Mouse (Mus musculus) ES-E14 (cell line): ENCODE measurements around the gene Sc5d. TPM values are rescaled to one million over a fixed set of nuclear protein-coding genes. Genes with fewer than 3 reads are reported as not detected.

ENCODE experiments used
- DNase-seq: peaks from one replicate; pipeline ENCODE4 v3.0.0-alpha.2; 2013; ENCODE audit warnings: low read depth, low spot score
- H3K27ac ChIP-seq: 2 replicates; pipeline ENCODE4 v1.5.1; 2012; ENCODE audit warnings: low read depth, mild to moderate bottlenecking, low read length, moderate library complexity, mixed read lengths; ENCODE audit not compliant: poor library complexity, insufficient read depth, severe bottlenecking
- H3K36me3 ChIP-seq: 2 replicates; pipeline ENCODE4 v1.6.1; 2012; ENCODE audit warnings: mild to moderate bottlenecking, low read length, moderate library complexity, mixed read lengths; ENCODE audit not compliant: control insufficient read depth, poor library complexity, insufficient read depth, severe bottlenecking
- H3K4me1 ChIP-seq, 2 experiments: fragments of 150-350 bp in 1 of 2; sonication (generic) in 1 of 2; 2 replicates each; pipeline ENCODE4 v1.6.1; 2012; ENCODE audit warnings: low read length in 2 of 2, mild to moderate bottlenecking in 1 of 2, mixed read lengths in 1 of 2; ENCODE audit not compliant: control insufficient read depth in 2 of 2, insufficient read depth in 2 of 2, poor library complexity in 1 of 2
- H3K4me3 ChIP-seq, 2 experiments: fragments of 150-350 bp in 1 of 2; sonication (generic) in 1 of 2; 2 replicates each; pipeline ENCODE4 v1.5.1; 2012; ENCODE audit warnings: low read length in 2 of 2, low read depth in 1 of 2, mild to moderate bottlenecking in 1 of 2, mixed read lengths in 1 of 2; ENCODE audit not compliant: insufficient read depth in 1 of 2, poor library complexity in 1 of 2, severe bottlenecking in 1 of 2
- H3K9ac ChIP-seq: 2 replicates; pipeline ENCODE4 v1.6.1; 2012; ENCODE audit warnings: low read depth, mild to moderate bottlenecking, low read length, mixed read lengths; ENCODE audit not compliant: poor library complexity, insufficient read depth, severe bottlenecking
- H3K9me3 ChIP-seq: fragments of 150-350 bp; sonication (generic); 2 replicates; pipeline ENCODE4 v1.6.1; 2012; ENCODE audit warnings: low read depth, mild to moderate bottlenecking, low read length; ENCODE audit not compliant: control insufficient read depth, insufficient read depth
- CHD2 ChIP-seq: IDR thresholded peaks from 2 replicates; pipeline ENCODE4 v1.6.1; 2014; ENCODE audit warnings: mild to moderate bottlenecking, low read depth, low read length, inconsistent platforms
- HCFC1 ChIP-seq: IDR thresholded peaks from 2 replicates; pipeline ENCODE4 v1.6.1; 2012; ENCODE audit warnings: low read length, inconsistent platforms, borderline replicate concordance; ENCODE audit not compliant: insufficient read depth
- MAFK ChIP-seq: IDR thresholded peaks from 2 replicates; pipeline ENCODE4 v1.6.1; 2014; ENCODE audit warnings: mild to moderate bottlenecking, low read depth, low read length, inconsistent platforms; ENCODE audit not compliant: insufficient read depth
- ZC3H11A ChIP-seq: IDR thresholded peaks from 2 replicates; pipeline ENCODE4 v1.6.1; 2012; ENCODE audit warnings: low read depth, mild to moderate bottlenecking, inconsistent platforms, low read length, borderline replicate concordance
- ZNF384 ChIP-seq: IDR thresholded peaks from 2 replicates; pipeline ENCODE4 v1.6.1; 2012; ENCODE audit warnings: low read depth, low read length, inconsistent platforms
- in situ Hi-C, 2 experiments: fragments of 600-800 bp; cut with MboI; formaldehyde crosslinking; loops; one replicate each; pipeline ENCODE4 v1.15.1; 2025; ENCODE audit warnings: low sequenced_read_pairs in 2 of 2, inconsistent platforms in 1 of 2; ENCODE audit not compliant: unreplicated experiment in 2 of 2
- total RNA-seq: library from RNA; depleted of rRNA; stranded (reverse); fragments of 300-350 nt; gene quantifications from 2 replicates; pipeline ENCODE4 v1.2.3, GENCODE M21; 2012; rRNA removed

The Sc5d gene
- total RNA-seq, 1 experiment = 33.8 TPM

DNA sequence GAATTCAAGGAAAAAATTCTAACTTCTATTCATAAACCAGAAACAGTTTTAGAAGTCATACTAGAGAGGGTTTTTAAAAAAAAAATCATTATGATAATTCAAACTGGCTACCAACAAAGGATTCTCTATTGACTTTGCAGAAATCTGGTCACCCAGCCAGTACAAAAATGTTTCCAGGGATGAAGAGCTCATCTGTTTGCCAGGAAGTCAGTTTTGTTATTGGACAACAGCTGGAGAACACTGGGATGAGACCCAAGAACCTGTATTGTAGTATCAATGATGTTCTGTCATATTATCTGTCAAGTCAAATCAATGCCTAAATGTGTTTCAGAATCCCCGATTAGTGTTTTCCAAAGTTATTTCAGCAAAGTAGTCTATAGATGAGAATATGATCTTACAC is 50.9 kb downstream of the Sc5d start:
- Histone ChIP-seq H3K9ac (no peak overlapping the region), H3K9me3 (no peaks in the 10 kb centered on the region), H3K36me3 (no peaks in the 10 kb centered on the region), H3K4me1 (peaks cover 0 to 3% of the 10 kb centered on the region in 2 experiments; a peak in 1 of 4 replicates), H3K27ac (no peak overlapping the region), H3K4me3 (no peak overlapping the region)
- no peak for DNase-seq
- TF ChIP-seq ZC3H11A (no peak), CHD2 (no peak), ZNF384 (no peak), HCFC1 (no peak), MAFK (no peak)
- in situ Hi-C loops = no loop called here

DNA sequence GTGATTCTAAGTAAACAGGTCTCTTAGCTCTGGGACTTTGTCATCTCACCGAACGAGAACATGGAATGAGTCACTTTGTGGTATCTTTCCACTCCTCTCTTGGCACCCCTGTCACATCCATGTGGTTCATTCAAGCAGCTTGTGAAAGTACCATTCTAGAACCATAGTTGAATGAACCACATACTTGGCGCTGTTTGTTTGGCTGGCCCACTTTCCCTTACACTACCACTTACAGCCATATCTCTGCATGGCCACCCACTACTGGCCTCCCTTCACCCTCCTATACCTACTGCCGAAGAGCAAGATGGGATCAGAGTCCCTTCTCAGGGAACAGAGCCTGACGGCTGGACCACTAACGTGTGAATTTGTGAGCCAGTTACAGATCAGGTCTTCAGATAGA is 54.4 kb downstream of the Sc5d start:
- TF ChIP-seq HCFC1 (no peak), MAFK (no peak), CHD2 (no peak), ZNF384 (no peak), ZC3H11A (no peak)
- no peak overlapping the region for H3K9ac ChIP-seq
- H3K36me3 ChIP-seq = no peaks in the 10 kb centered on the region
- no peak overlapping the region for H3K27ac ChIP-seq
- H3K9me3 ChIP-seq = no peaks in the 10 kb centered on the region
- no peak for DNase-seq
- no peak overlapping the region for H3K4me3 ChIP-seq
- in situ Hi-C loops = no loop called here
- no peaks in the 10 kb centered on the region for H3K4me1 ChIP-seq

DNA sequence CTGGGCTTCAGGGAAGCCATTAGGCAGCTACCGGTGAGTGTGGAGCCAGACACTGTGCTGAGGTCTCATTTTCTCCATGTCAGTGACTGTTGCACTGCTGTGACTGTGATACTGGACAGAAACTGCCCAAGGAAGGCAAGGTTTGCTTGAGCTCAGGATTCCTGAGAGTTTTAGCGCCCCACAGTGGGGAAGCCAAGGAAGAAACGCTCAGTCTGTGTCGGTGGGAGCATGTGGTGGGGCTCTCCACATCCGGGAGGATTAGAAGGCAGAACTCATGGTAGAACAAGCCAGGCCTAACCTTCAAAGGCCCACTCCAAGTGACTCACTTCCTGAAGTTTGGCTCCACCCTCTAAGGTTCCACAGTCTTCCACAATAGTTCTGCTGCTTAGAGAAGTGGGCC is 55.6 kb downstream of the Sc5d start:
- Histone ChIP-seq H3K4me3 (no peak overlapping the region), H3K9ac (no peak overlapping the region), H3K9me3 (no peaks in the 10 kb centered on the region), H3K4me1 (no peaks in the 10 kb centered on the region), H3K27ac (no peak overlapping the region), H3K36me3 (no peaks in the 10 kb centered on the region)
- TF ChIP-seq ZC3H11A (peak; percentile 19; the same call in 1 of the 2 replicates), ZNF384 (no peak)
- in situ Hi-C loops = no loop called here
- no peak for DNase-seq

DNA sequence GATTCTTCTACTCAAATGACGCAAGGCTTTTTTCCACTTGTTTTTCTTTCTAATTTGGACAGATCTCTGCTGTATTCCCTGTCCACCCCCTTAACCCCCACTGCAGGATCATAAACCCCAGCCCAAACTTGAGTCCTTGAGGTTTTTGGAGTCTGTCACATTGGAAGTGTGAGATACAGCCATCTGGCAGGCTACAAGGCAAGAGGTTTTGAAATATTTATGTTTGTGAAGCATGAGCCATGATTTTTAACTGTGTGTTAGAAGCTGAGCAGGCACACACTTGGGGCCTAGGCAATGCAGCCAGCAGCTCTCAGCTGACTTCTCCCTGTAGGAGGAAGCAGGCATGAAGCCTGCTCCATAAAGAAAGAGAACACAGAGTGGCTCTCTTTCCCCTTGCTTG is 57.3 kb downstream of the Sc5d start:
- in situ Hi-C loops = no loop called here

DNA sequence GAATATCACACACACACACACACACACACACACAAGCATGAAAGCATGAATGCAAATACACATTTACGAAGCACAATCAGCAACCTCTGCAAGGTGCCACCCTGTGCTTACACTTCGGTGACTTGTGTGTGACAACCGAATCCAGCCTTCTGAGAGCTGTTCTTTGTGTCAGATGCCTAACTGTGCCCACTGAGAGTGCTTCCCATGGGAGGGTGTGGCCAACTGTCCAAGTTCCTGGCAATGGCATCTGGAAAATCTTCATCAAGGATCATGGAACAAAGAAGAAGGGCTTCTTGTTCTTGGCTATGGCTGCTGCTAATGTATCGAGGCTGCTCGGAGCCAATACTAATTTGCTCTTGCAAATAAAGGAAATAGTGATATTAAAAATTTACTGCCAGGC is 61.8 kb downstream of the Sc5d start:
- no peak for TF ChIP-seq ZNF384
- TF ChIP-seq CHD2 = no peak
- no peaks in the 10 kb centered on the region for H3K9me3 ChIP-seq
- H3K4me3 ChIP-seq = no peak overlapping the region
- in situ Hi-C loops = no loop called here
- no peak overlapping the region for H3K9ac ChIP-seq
- H3K4me1 ChIP-seq = peaks cover 0 to under 1% of the 10 kb centered on the region in 2 experiments; a peak in 1 of 4 replicates
- no peak overlapping the region for H3K27ac ChIP-seq
- H3K36me3 ChIP-seq = no peaks in the 10 kb centered on the region
- DNase-seq = no peak

More for the DNA sequence above, 57.3 kb downstream of the Sc5d start:
- Histone ChIP-seq H3K36me3 (no peaks in the 10 kb centered on the region), H3K9me3 (no peaks in the 10 kb centered on the region), H3K9ac (no peak overlapping the region), H3K4me3 (no peak overlapping the region), H3K27ac (no peak overlapping the region), H3K4me1 (no peaks in the 10 kb centered on the region)
- TF ChIP-seq HCFC1 (no peak), ZNF384 (no peak), CHD2 (no peak), MAFK (no peak), ZC3H11A (no peak)
- DNase-seq = no peak

Other genes starting within 250 kb of the Sc5d start
- gene Sorl1, start 140.0 kb downstream of the Sc5d start, total RNA-seq = 24.1 and 54.4 TPM in 2 replicates
- gene Tecta, start 135.7 kb upstream of the Sc5d start, total RNA-seq = 0.05 and 0.09 TPM in 2 replicates
- gene Tbcel, start 243.6 kb upstream of the Sc5d start, total RNA-seq = 9.1 and 14.9 TPM in 2 replicates